Mouse (Mus musculus) neural tube, embryonic 14.5 days (tissue): ENCODE measurements at regions not wholly inside any gene's neighbourhood (a gene's known extent, or its start where the extent isn't known, plus 50 kb on each side); places are given as distances from the start of the nearest gene placed in this dataset.
"Not testable (repeated sequence)": the region's sequence is repeated elsewhere in the genome, so short reads cannot be mapped to it uniquely, and the experiment has no call there.

Source experiments
- ATAC-seq: fragments of 200-750 bp; cut with Nextera tagmentation; 2 replicates; pipeline ENCODE4 v1.8.0; 2017; ENCODE audit warnings: low read depth, mild to moderate bottlenecking, moderate TSS enrichment, moderate library complexity
- H3K27ac ChIP-seq: fragments of 300-500 bp; sonication (generic); 2 replicates; pipeline ENCODE4 v1.5.1; 2014; ENCODE audit warnings: low read depth, mild to moderate bottlenecking, control low read depth, low read length, moderate library complexity, mixed read lengths
- H3K27me3 ChIP-seq: fragments of 300-500 bp; sonication (generic); 2 replicates; pipeline ENCODE4 v1.6.1; 2014; ENCODE audit warnings: low read length; ENCODE audit not compliant: control insufficient read depth, insufficient read depth
- H3K36me3 ChIP-seq: fragments of 300-500 bp; sonication (generic); 2 replicates; pipeline ENCODE4 v1.6.1; 2014; ENCODE audit warnings: low read length, mixed read lengths; ENCODE audit not compliant: control insufficient read depth, insufficient read depth
- H3K4me1 ChIP-seq: fragments of 300-500 bp; sonication (generic); 2 replicates; pipeline ENCODE4 v1.6.1; 2014; ENCODE audit warnings: low read length; ENCODE audit not compliant: control insufficient read depth, insufficient read depth
- H3K4me2 ChIP-seq: fragments of 300-500 bp; sonication (generic); 2 replicates; pipeline ENCODE4 v1.6.1; 2014; ENCODE audit warnings: mild to moderate bottlenecking, low read depth, low read length, control low read depth
- H3K4me3 ChIP-seq: fragments of 300-500 bp; sonication (generic); 2 replicates; pipeline ENCODE4 v1.5.1; 2014; ENCODE audit warnings: low read depth, low read length, control low read depth, mixed read lengths
- H3K9ac ChIP-seq: fragments of 300-500 bp; sonication (generic); replicated peaks from 2 replicates; pipeline ENCODE4 v1.6.1; 2014; ENCODE audit warnings: low read depth, mild to moderate bottlenecking, control low read depth, low read length, mixed read lengths
- H3K9me3 ChIP-seq: fragments of 300-500 bp; sonication (generic); 2 replicates; pipeline ENCODE4 v1.6.1; 2016; ENCODE audit warnings: low read length; ENCODE audit not compliant: control insufficient read depth
- WGBS: fragments of 180-500 bp; shearing (Covaris S2); extraction: QIAGEN DNeasy Blood & Tissue Kit; methylation state at CpG from one replicate; pipeline ENCODE4 v1.1.7; 2014; 5-methylcytosine and 5-hydroxymethylcytosine counted together

DNA sequence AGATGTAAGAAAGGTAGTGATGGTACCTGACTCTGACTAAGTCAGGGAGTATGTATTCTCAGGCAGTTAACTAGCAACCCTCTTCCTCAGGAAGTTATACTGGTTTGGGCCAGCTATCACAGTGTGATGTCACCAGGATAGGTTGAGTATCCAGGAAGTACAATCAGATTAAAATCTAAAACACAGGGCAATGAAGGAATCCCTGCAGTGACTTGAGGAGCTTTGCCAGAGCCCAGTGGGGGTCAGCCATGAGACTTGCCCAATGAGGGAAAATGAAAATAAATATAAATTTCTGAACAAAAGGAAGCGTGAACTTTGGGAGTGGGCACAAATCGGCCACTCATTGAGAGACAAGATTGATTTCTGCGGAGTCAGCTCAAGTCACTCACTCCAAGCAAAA lies 311.8 kb upstream of the Rgma start:
- Histone ChIP-seq H3K4me2 (no peak overlapping the region), H3K36me3 (no peaks in the 10 kb centered on the region), H3K9ac (no peak overlapping the region), H3K27ac (no peak overlapping the region), H3K4me3 (no peak overlapping the region), H3K27me3 (no peaks in the 10 kb centered on the region), H3K4me1 (no peaks in the 10 kb centered on the region), H3K9me3 (no peaks in the 10 kb centered on the region)
- 68% methylated on average over 3 of the region's 3 CpGs for WGBS
- no peak for ATAC-seq

DNA sequence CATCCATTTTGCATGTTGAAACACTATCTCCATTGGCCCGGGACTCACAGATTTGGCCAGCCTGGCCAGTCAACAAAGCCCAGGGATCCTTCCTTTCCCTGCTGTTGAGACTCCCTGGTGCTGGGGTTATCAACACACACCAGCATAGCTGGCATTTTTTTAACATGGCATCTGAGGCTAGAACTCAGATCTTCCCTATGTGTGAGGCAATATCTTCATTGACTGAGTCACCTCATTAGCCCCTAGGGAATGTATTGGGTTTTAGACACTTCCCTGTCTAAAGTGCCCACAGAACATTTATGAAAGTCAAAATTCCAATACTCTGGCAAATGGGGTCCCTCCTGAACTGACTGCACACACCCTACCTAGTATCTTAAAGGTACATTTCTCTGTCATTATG lies 306.8 kb upstream of the Rgma start:
- no peak overlapping the region for H3K27ac ChIP-seq
- H3K4me3 ChIP-seq = no peak overlapping the region
- no peak overlapping the region for H3K4me2 ChIP-seq
- no peaks in the 10 kb centered on the region for H3K9me3 ChIP-seq
- ATAC-seq = no peak
- no peaks in the 10 kb centered on the region for H3K27me3 ChIP-seq
- no peaks in the 10 kb centered on the region for H3K4me1 ChIP-seq
- WGBS = 79% methylated on average over 1 of the region's 1 CpGs
- no peaks in the 10 kb centered on the region for H3K36me3 ChIP-seq
- no peak overlapping the region for H3K9ac ChIP-seq

DNA sequence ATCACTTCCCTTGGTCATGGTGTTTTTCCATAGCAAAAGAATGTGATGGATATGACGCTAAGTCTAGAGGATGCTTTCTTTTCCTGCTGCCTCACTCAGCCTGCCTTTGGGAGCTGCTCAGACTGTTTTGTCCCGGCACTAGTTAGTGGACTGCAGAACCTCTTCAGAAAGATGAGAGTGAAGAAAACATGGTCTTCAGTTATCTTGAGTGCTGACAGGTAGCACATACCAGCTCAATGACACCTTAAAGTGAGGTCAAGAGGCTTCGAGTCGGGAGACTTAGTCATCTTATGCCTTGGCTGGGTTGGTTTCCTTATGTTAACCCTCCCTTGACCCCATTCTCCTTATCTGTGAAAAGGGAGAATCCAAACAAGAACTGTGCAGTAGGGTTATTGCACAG lies 306.0 kb upstream of the Rgma start:
- Histone ChIP-seq H3K27me3 (no peaks in the 10 kb centered on the region), H3K27ac (no peak overlapping the region), H3K4me3 (no peak overlapping the region), H3K4me1 (no peaks in the 10 kb centered on the region), H3K9ac (no peak overlapping the region), H3K4me2 (no peak overlapping the region), H3K36me3 (no peaks in the 10 kb centered on the region), H3K9me3 (no peaks in the 10 kb centered on the region)
- no peak for ATAC-seq
- WGBS = 89% methylated on average over 4 of the region's 4 CpGs

- H3K4me3 ChIP-seq, H3K4me2 ChIP-seq, H3K9ac ChIP-seq, ATAC-seq, H3K27me3 ChIP-seq, H3K36me3 ChIP-seq, H3K4me1 ChIP-seq, H3K27ac ChIP-seq, H3K9me3 ChIP-seq: not testable (repeated sequence)
- 97% methylated on average over 7 of the region's 7 CpGs for WGBS
Observed at GRCm38 (mm10) chr7:73075391-73075790, 299.9 kb upstream of the Rgma start.

DNA sequence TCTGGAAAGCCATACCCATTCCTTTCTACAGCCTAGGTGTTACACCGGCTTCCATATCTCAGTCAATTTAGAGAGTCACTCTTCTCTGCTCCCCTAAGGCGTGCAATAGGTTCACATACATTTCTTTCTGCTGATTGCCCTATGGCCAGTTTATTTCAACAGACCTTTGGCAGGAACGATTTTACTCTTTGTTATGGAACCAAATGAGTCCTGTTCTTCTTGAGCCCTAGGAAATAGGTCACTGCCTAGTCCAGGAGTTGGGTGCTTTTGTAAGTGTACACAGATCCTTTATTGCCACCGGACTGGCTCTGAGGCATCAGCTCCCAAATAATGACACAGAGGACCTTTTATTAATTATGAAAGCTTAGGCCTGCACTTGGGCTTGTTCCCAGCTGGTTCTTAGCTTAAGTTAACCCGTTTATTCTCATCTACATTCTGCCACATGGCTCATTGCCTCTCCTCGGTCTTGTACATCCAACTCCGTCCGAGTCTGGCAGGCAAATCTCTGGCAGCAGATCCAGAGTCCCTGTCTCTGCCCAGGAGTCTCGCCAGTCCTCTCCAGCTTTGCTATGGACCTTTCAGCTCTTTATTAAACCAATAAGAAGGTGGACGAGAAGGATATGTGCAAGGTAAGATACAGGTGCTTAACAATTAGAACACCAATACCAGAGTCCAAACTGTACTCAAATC lies 287.7 kb upstream of the Rgma start:
- no peak overlapping the region for H3K27ac ChIP-seq
- H3K9me3 ChIP-seq = no peaks in the 10 kb centered on the region
- WGBS = 85% methylated on average over 10 of the region's 10 CpGs
- H3K4me1 ChIP-seq = no peaks in the 10 kb centered on the region
- no peak overlapping the region for H3K4me2 ChIP-seq
- no peak overlapping the region for H3K9ac ChIP-seq
- no peaks in the 10 kb centered on the region for H3K36me3 ChIP-seq
- H3K27me3 ChIP-seq = no peaks in the 10 kb centered on the region
- ATAC-seq = no peak
- no peak overlapping the region for H3K4me3 ChIP-seq

DNA sequence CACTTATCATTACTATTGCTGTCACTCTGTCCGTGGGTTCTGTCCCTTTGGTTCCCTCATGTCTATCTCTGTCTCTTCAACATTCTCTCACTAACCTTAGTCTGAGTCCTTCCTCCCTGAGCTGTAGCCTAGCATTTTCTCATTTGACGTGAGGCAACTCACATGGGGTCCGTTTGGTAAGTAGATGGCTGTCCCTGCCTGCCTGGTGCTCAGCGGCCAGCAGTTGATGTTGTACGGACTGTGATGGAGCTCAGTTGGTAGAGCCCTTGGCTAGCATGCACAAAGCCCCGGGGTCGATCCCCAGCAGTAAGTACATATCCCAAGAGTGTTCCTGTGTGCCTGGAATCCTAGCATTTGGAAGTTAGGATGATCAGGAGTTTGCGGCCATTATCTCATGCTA lies 287.0 kb upstream of the Rgma start:
- Histone ChIP-seq H3K4me3 (no peak overlapping the region), H3K36me3 (no peaks in the 10 kb centered on the region), H3K27me3 (no peaks in the 10 kb centered on the region), H3K9ac (no peak overlapping the region), H3K9me3 (no peaks in the 10 kb centered on the region), H3K27ac (no peak overlapping the region), H3K4me2 (no peak overlapping the region), H3K4me1 (no peaks in the 10 kb centered on the region)
- WGBS = 95% methylated on average over 8 of the region's 8 CpGs
- ATAC-seq = no peak

DNA sequence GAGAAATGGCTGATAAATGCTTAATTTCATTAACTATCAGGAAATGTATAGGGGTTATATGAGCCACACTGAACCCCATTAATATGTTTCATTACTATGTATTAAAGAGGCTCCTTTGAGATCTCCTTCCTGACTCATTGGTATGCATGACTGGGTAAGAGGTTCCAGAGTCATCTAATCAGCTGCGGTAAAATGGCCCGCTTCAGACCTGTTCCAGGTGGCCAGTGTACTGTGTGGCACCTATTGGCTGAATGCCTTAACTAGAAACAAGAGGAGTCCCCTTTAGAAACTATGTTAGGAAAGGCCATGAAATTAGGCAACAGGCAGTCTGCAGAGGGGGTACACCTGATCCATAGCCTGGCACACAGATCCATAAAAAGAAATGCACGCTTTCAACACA lies 283.6 kb upstream of the Rgma start:
- Histone ChIP-seq H3K4me3 (no peak overlapping the region), H3K27ac (no peak overlapping the region), H3K9ac (no peak overlapping the region), H3K4me2 (no peak overlapping the region), H3K9me3 (no peaks in the 10 kb centered on the region), H3K36me3 (no peaks in the 10 kb centered on the region), H3K4me1 (no peaks in the 10 kb centered on the region), H3K27me3 (no peaks in the 10 kb centered on the region)
- 78% methylated on average over 3 of the region's 3 CpGs for WGBS
- ATAC-seq = no peak

DNA sequence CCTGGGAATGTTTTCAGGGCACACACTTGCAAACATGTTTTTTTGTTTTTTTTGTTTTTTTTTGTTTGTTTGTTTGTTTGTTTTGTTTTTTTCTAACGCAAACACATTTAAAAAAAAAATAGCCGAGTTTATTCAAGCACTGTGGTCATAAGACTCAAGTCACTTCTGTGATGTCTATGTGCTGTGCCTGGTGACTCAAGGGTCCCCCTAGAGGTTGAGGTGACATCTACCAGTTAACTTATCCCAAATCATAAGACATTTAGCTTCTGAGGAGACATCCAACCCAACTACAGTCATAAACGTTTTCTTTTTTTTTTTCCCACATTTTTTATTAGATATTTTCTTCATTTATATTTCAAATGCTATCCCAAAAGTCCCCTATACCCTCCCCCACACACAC lies 281.2 kb upstream of the Rgma start:
- Histone ChIP-seq H3K4me1 (no peaks in the 10 kb centered on the region), H3K4me2 (no peak overlapping the region), H3K36me3 (no peaks in the 10 kb centered on the region), H3K9ac (no peak overlapping the region), H3K27me3 (no peaks in the 10 kb centered on the region), H3K4me3 (no peak overlapping the region), H3K27ac (no peak overlapping the region), H3K9me3 (no peaks in the 10 kb centered on the region)
- no peak for ATAC-seq
- 62% methylated on average over 3 of the region's 3 CpGs for WGBS

- Histone ChIP-seq H3K27me3 (no peaks in the 10 kb centered on the region), H3K27ac (no peak overlapping the region), H3K9ac (no peak overlapping the region), H3K4me1 (no peaks in the 10 kb centered on the region), H3K9me3 (no peaks in the 10 kb centered on the region), H3K36me3 (no peaks in the 10 kb centered on the region), H3K4me2 (no peak overlapping the region), H3K4me3 (no peak overlapping the region)
- WGBS = 52% methylated on average over 8 of the region's 8 CpGs
- no peak for ATAC-seq
Observed at GRCm38 (mm10) chr7:73118871-73119270, 256.4 kb upstream of the Rgma start.
